Mouse (Mus musculus): ENCODE results near the gene Hist1h2ab.
A peak's percentile ranks its signal among the peaks of the same experiment; 100 is the strongest.

The Hist1h2ab gene

GRCm38 (mm10) chr13:23772561-23773313 is 21.8 kb downstream of the Hist1h2ab start:
- peak; percentile 27 to 30 for DNase-seq (ENCODE audit: low spot score in 2 of 2)

DNA sequence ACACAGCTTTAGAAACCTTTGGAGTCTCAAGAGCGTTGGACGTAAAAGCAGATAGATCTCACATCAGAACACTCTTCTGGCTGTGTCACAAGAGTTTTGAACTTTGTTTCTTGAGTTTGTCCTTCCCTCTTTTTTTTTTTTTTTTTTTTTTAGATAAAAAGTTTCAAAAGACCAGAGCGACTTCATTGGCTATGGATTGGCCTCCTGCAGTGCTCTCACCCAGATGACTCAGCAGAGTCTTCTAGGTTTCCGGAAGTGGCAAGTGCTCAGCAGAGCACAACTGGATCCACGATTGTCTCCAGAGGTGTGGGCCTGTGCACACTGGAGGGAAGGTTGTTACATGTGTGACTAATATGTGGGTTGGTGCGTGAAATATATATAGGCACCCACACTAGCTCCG is 27.4 kb downstream of the Hist1h2ab start:
- DNase-seq (ENCODE audit: low spot score in 2 of 2), result no peak

- DNase-seq (ENCODE audit: low spot score in 2 of 2), result no peak
Measured at GRCm38 (mm10) chr13:23779025-23779424, 28.1 kb downstream of the Hist1h2ab start.

DNA sequence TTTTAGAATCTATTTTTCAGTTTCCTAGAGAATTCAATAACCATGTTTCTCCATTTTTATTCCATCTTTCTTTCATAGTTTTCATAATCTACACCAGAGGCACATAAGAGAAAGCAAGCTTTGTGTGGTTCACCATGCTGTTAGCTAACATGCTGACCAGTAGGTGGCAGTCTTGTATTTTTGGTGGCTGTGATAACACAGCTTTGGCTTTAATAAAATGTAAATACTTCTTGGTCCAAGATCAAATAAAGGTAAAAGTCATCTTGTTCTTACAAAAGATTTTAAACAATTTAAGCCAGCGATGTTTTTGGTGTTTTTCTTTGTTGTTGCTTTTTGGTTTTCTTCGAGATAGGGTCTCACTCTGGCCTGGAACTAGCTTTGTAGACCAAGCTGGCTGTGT is 41.6 kb downstream of the Hist1h2ab start:
- peak; percentile 8 to 24 for DNase-seq (ENCODE audit: low spot score in 2 of 2)

DNA sequence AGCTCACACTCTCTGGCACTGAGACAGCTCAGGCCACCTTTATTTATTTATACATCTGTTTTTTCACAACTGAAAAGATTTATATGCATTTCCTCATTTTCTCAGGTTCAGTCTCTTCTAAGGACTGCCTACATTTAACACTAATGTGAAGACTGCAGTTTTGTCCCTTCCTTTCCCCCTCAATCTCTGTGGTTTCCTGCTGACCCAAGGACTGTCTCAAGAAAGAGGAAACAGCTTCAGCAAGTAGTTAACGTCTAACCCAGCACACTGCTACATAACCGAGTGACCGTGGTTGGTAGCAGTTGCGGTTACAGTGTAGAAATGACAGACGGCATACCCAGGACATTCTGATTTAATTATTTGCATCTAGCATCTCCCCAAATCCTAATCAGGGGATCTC is 48.5 kb downstream of the Hist1h2ab start:
- no peak for DNase-seq (ENCODE audit: low spot score in 2 of 2)
